Comparison of ENCODE assay signal across 8 mouse cellular contexts in genomic region chr16:31080573-31081051, GRCm38 (mm10). TPM values are rescaled to one million over a fixed set of nuclear protein-coding genes. Genes with fewer than 3 reads are reported as not detected.
DNase-seq lines count a peak whose midpoint lies in the region; ATAC-seq and TF ChIP-seq lines count a peak whose summit lies in the region.

No protein-coding gene starts in this region.

- DNase-seq in ES-E14 (ENCODE audit: low read depth, low spot score), result no peak
- peak; percentile 77 for DNase-seq in heart, postnatal 10 days
- peak; percentile 77 to 85 for DNase-seq in kidney, postnatal 4 days
- peak; percentile 85 for DNase-seq in lung, embryonic 14.5 days
- DNase-seq in ovary, adult 18-20 months (ENCODE audit: low spot score), result peak; percentile 61
- peak; percentile 80 for DNase-seq in urinary bladder, postnatal 14 days (ENCODE audit: low spot score)

- peak overlapping the region; percentile 98 for H3K4me2 ChIP-seq in forebrain, embryonic 12.5 days
- peak overlapping the region; percentile 97 for H3K4me2 ChIP-seq in lung, embryonic 14.5 days

- no peaks in the 10 kb centered on the region for H3K27me3 ChIP-seq in forebrain, embryonic 12.5 days
- H3K27me3 ChIP-seq in lung, embryonic 14.5 days (ENCODE audit: insufficient read depth, low read length), result no peaks in the 10 kb centered on the region

- peaks cover 0 to 7% of the 10 kb centered on the region in 2 experiments; a peak in 1 of 4 replicates for H3K4me1 ChIP-seq in ES-E14 (ENCODE audit: control insufficient read depth in 2 of 2, insufficient read depth in 2 of 2, low read length in 2 of 2, poor library complexity in 1 of 2)
- peaks cover 4% of the 10 kb centered on the region; the same call in 1 of the 2 replicates for H3K4me1 ChIP-seq in brown adipose tissue, adult 24 weeks (ENCODE audit: control insufficient read depth, insufficient read depth, insufficient read length, low read length)
- peaks cover 17% of the 10 kb centered on the region for H3K4me1 ChIP-seq in forebrain, embryonic 12.5 days
- peaks cover 11% of the 10 kb centered on the region for H3K4me1 ChIP-seq in lung, embryonic 14.5 days (ENCODE audit: insufficient read depth)

- peak; percentile 75 for ATAC-seq in forebrain, embryonic 12.5 days (ENCODE audit: low FRiP score)
- ATAC-seq in lung, embryonic 14.5 days (ENCODE audit: insufficient read depth), result peak; percentile 75

- in situ Hi-C loops in ES-E14 (cut with MboI; ENCODE audit: low sequenced_read_pairs in 2 of 2, unreplicated experiment in 2 of 2), result loop anchor here in 1 of 2 experiments (10.0 kb wide), 1 partner anchor 274 kb away; no protein-coding TSS in a partner anchor

- WGBS in forebrain, embryonic 12.5 days, result under 1% methylated on average over 36 of the region's 36 CpGs
- WGBS in lung, embryonic 14.5 days, result under 1% methylated on average over 36 of the region's 36 CpGs

- intact Hi-C loops in heart, postnatal 10 days (cut with DNase I), result loop anchor here (2.0 to 5.0 kb wide), 3 partner anchors 177 to 274 kb away; no protein-coding TSS in a partner anchor

- no peak overlapping the region for H3K27ac ChIP-seq in ES-E14 (ENCODE audit: insufficient read depth, low read depth, low read length, poor library complexity, severe bottlenecking)
- H3K27ac ChIP-seq in brown adipose tissue, adult 24 weeks (replicated peaks; ENCODE audit: low read depth, low read length), result no peak overlapping the region
- peak overlapping the region; percentile 91 for H3K27ac ChIP-seq in forebrain, embryonic 12.5 days
- H3K27ac ChIP-seq in lung, embryonic 14.5 days (ENCODE audit: low read depth), result peak overlapping the region; percentile 88

- peaks cover 5% of the 10 kb centered on the region; the same call in 1 of the 2 replicates for H3K36me3 ChIP-seq in ES-E14 (ENCODE audit: control insufficient read depth, insufficient read depth, low read length, poor library complexity, severe bottlenecking)
- no peaks in the 10 kb centered on the region for H3K36me3 ChIP-seq in forebrain, embryonic 12.5 days (replicated peaks)
- peaks cover 9% of the 10 kb centered on the region; the same call in 1 of the 2 replicates for H3K36me3 ChIP-seq in lung, embryonic 14.5 days (ENCODE audit: insufficient read depth)

- no peak for TF ChIP-seq CTCF in lung, embryonic 14.5 days (IDR thresholded peaks at IDR 0.05; ENCODE audit: low read depth)

- H3K9me3 ChIP-seq in ES-E14 (ENCODE audit: control insufficient read depth, insufficient read depth, low read depth, low read length), result no peaks in the 10 kb centered on the region
- H3K9me3 ChIP-seq in forebrain, embryonic 12.5 days, result no peaks in the 10 kb centered on the region
- H3K9me3 ChIP-seq in lung, embryonic 14.5 days (ENCODE audit: low read depth, low read length), result no peaks in the 10 kb centered on the region

- H3K9ac ChIP-seq in ES-E14 (ENCODE audit: insufficient read depth, low read depth, low read length, poor library complexity, severe bottlenecking), result peak overlapping the region; percentile 79
- peak overlapping the region; percentile 74 for H3K9ac ChIP-seq in forebrain, embryonic 12.5 days
- peak overlapping the region; percentile 71 for H3K9ac ChIP-seq in lung, embryonic 14.5 days

- peak overlapping the region; percentile 79 to 88 for H3K4me3 ChIP-seq in ES-E14 (ENCODE audit: insufficient read depth in 1 of 2, low read depth in 1 of 2, low read length in 2 of 2, poor library complexity in 1 of 2, severe bottlenecking in 1 of 2)
- peak overlapping the region; percentile 92 for H3K4me3 ChIP-seq in brown adipose tissue, adult 24 weeks (ENCODE audit: insufficient read depth, low read depth, low read length)
- peak overlapping the region; percentile 73 for H3K4me3 ChIP-seq in forebrain, embryonic 12.5 days (replicated peaks)
- H3K4me3 ChIP-seq in lung, embryonic 14.5 days (ENCODE audit: low read depth, low read length), result peak overlapping the region; percentile 75

TF ChIP-seq in ES-E14, 5 proteins besides CTCF, POLR2A, EP300 and RAD21:
- TF ChIP-seq ZNF384 (IDR thresholded peaks at IDR 0.05; ENCODE audit: low read depth, low read length) (no peak), ZC3H11A (IDR thresholded peaks at IDR 0.05; ENCODE audit: borderline replicate concordance, low read depth, low read length) (no peak), MAFK (IDR thresholded peaks at IDR 0.05; ENCODE audit: insufficient read depth, low read depth, low read length) (no peak), HCFC1 (IDR thresholded peaks at IDR 0.05; ENCODE audit: borderline replicate concordance, insufficient read depth, low read length) (no peak), CHD2 (IDR thresholded peaks at IDR 0.05; ENCODE audit: low read depth, low read length) (no peak)

RNA-seq across cellular contexts. Expression of gene Xxylt1, which starts 0.6 kb away (rescaled TPM):
- total RNA-seq in ES-E14 (2012; rRNA removed), result 22.6 and 39.8 TPM in 2 replicates
- 5.6 and 5.8 TPM in 2 replicates for polyA plus RNA-seq in brown adipose tissue, adult 24 weeks (2012; ENCODE audit: insufficient read depth, insufficient read length, missing spikeins)
- polyA plus RNA-seq in forebrain, embryonic 12.5 days (2016; fragmentation: Nextera tagmentation; extraction: Ambion mirVana), result 12.4 and 12.7 TPM in 2 replicates
- total RNA-seq in heart, postnatal 10 days (2021), result 10 to 100 TPM; 15.8 to 17.6 TPM
- 26.2 and 26.8 TPM in 2 replicates for polyA plus RNA-seq in lung, embryonic 14.5 days (2014; fragmentation: Nextera tagmentation; extraction: Ambion mirVana)

Comparison
In these comparisons a context has a peak if more than half of its experiments do, and no peak if none do; other contexts are left out.
1. H3K27ac ChIP-seq: peak in forebrain, embryonic 12.5 days (single experiment) and lung, embryonic 14.5 days (single experiment); none in ES-E14 (single experiment) and brown adipose tissue, adult 24 weeks (single experiment).
2. Peak in every context shown above with its lines, with median percentiles within 50 percentile points of each other: H3K4me3 ChIP-seq and H3K9ac ChIP-seq.